Mouse (Mus musculus) T-helper 2 cell (primary cell): ENCODE measurements around the gene Faap20.

ENCODE experiments used
- in situ Hi-C: fragments of 300-600 bp; cut with MboI, MseI; formaldehyde crosslinking; loops from one replicate; pipeline ENCODE4 v1.15.1; 2025; ENCODE audit warnings: high pct_unique_total_duplicates

The Faap20 gene

GRCm38 (mm10) chr4:155281652-155282051 is 32.0 kb downstream of the Faap20 start:
- in situ Hi-C loops: no loop called here

DNA sequence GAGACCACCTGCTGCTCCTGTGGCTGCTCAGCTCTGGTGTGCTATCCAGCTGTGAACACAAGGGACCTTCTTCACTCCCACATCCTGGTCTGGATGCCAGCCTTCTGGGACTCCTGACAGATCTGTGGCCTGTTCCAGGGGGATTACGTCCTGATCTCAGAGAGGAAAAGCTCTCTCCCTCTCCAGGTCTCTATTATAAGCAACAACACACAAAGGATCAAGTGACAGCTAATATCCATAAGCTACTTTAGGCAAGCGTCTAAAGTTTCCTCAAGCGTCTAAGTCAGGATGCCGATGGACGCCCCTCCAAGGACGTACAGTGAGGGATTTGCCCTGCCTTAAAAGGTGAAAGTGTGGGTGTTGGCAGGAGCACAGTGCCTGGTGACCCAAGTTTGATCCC is 32.6 kb downstream of the Faap20 start:
- in situ Hi-C loops: no loop called here

DNA sequence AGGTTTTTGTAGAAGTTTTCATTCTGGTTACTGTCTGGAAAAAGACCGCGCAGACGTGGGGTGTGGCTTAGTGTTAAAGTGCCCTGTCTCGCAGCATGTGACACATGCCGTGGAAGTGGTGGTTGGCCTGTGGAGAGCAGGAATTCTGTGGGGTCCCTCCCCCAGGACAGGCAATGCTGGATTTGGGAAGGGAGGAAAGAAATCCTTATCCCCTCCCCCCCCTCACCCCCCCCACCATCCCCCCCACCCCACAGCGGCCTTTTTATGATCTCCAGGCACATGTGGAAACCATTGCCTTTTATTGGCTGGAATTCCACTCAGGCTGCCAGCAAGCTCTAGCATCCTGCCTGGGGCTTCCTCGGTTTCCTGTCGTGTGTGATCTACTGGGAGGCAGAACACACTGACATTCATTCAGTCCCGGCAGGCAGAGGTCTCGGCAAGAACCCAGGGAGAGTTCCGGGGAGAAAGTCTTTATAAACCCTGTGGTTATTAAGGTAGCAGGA is 33.5 kb downstream of the Faap20 start:
- in situ Hi-C loops: no loop called here

- in situ Hi-C loops: no loop called here
Observed at GRCm38 (mm10) chr4:155283585-155283984, 34.0 kb downstream of the Faap20 start.

GRCm38 (mm10) chr4:155284521-155285379 is 35.1 kb downstream of the Faap20 start:
- in situ Hi-C loops: no loop called here

DNA sequence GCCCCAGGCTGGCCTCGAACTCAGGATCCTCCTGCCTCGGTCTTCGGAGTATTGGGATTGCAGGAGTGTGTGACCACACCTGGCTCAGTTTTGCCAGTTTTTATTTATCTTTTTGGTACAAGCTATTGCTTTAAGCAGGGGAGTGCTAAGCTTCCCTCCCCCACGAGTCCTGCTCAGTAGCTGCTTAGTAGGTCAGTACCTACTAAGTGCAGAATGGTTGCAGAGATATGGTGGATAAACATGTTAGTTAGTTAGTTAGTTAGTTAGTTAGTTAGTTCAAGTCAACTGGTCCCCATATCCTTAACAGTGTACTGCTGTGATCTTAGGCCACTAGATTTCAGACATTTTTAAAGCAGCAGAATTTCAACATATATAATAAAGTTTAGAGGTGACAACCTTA is 36.5 kb downstream of the Faap20 start:
- in situ Hi-C loops: no loop called here

GRCm38 (mm10) chr4:155287713-155288112 is 38.1 kb downstream of the Faap20 start:
- in situ Hi-C loops: no loop called here

DNA sequence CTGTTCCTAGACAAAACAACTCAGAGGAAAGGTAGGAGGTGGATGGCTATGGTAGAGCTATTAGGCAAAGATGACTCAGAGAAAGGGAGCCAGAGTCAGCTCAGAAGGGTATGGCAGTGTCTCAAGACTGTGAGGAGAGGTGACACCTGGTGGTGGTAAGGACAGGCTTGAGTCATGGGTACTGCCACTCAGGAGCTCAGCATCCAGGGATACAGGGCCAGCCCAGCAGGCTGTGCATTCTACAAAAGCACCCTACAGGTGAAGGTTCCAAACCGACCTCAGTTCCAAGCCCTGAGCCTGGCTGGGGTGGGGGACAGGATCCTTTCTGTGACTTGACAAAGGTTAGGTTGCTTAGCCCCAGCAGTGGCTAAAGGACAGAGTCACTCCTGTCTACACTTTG is 39.0 kb downstream of the Faap20 start:
- in situ Hi-C loops: no loop called here

- in situ Hi-C loops: no loop called here
Observed at GRCm38 (mm10) chr4:155290045-155290444, 40.4 kb downstream of the Faap20 start.

GRCm38 (mm10) chr4:155292863-155293262 is 43.3 kb downstream of the Faap20 start:
- in situ Hi-C loops: no loop called here

- in situ Hi-C loops: no loop called here
Observed at GRCm38 (mm10) chr4:155294381-155294780, 44.8 kb downstream of the Faap20 start.

DNA sequence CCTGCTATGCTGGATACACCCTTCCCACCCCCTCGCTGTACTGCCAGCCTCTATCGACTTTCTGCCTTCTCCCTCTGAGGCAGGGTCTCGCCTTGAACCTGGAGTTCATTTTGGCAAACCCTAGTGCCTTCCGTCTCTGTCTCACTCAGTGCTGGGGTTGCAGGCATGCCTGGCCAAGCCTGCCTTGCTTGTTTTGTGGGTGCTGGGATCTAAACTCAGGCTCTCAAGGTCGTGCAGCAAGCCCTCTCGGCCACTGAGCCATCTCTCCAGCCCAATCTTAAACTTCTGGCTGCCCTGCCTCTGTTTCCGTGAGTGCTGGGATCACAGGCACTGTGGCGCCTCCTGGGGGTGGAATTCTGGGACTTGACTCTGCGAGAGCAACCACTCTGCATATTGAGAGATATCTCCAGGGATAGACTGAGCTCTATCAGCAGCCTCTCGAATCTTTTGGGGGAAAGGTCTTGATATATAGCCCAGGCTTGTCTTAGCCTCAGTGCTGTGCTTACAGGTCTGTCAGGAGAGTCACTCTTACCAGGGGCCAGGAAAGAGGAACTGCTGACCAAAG is 45.5 kb downstream of the Faap20 start:
- in situ Hi-C loops: no loop called here

DNA sequence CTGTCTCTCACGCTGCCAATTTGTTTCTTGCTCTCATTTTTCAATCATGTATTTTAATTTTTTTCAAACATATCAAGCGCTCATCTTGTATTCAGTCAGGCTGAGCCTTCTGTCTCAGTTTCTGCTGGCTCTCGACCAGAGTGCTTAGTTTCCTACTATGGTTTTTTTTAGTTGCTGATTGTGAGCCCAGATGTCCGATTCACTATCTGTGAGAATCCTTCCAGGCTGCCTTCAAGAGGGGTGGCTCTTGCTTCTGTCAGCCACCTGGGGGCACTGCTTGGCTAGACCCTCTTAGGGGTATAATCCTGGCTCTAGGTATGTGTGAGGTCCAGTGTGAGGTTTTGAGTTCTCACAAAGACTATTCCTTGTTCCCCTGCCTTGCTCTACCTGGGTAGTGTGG is 46.4 kb downstream of the Faap20 start:
- in situ Hi-C loops: no loop called here

GRCm38 (mm10) chr4:155297057-155297456 is 47.5 kb downstream of the Faap20 start:
- in situ Hi-C loops: no loop called here

DNA sequence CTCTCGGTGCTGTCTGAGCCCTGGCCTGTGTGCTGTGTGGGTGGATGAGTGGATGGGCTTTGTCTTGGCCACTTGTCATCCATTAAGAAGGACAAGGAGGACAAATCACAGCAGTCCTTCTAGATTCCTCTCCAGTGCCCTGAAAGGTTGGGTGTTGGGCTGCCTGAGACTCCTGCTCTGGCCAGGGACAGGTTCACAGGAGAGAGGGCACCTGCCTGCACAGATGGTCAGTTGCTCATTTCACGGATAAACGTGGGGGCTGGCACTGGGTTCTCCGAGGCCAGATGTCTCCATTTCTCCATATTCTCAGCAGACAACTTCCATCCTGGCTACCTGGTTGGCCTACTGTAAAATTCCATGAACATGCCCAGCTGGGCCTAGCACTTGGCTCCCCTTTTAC is 49.2 kb downstream of the Faap20 start:
- in situ Hi-C loops: no loop called here

DNA sequence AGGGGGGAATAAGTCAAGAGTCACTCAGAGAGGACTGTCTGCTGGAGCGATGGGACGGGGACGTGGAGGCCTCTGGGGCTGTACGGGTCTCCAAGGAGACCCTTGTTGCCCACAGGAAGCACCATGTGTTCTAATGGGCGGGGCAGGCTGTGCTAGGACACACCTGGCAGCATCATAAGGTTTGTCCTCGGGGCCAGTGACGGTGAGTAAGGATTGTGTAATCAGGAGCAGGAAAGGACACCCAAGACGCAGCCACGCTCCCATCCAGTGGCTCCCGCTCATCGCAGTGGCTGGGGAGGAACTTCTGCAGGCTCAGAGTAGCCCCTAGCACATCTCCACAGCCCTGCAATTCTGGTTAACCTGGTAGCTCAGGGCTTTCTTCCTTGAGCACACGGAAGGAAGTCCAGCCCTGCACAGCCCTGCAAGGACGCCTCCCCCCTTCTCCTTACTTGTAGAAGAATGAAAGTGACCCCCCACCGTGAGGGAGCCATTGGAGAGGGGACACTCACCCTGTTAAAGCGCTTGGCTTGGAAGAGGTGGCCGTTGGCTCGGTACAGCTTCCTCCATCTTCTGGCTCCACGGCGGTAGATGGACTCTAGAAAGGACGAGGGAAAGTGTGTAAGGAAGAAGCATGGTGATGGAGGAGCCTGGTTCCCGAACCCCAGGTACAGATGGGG is 51.0 kb downstream of the Faap20 start:
- in situ Hi-C loops: no loop called here

GRCm38 (mm10) chr4:155301098-155301447 is 51.5 kb downstream of the Faap20 start:
- in situ Hi-C loops: no loop called here

- in situ Hi-C loops: no loop called here
Observed at GRCm38 (mm10) chr4:155301965-155302364, 52.4 kb downstream of the Faap20 start.

DNA sequence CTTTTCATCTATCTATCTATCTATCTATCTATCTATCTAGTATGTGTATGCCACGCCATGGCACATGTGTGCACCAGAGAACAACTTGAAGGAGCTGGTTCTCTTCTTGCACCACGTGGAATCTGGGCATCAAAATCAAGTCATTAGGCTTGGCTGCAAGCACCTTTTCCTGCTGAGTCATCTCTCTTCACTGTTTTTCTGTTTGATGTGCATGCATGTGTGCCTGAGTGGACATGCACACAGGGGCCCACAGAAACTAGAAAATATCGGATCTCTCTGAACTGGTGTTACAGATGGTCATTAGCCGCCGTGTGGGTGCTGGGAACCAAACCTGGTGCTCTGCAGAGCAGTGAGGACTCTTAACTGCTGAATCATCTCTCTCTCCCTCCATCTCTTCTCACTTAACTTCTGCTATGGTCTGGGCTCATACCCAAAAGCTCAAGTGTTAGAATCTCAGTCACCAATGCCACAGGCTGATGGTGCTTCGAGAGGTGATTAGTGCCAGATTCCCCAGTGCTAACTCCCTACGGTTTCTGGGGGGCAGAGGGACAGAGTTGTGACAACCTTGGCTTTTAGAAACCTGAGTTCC is 55.0 kb downstream of the Faap20 start:
- in situ Hi-C loops: no loop called here

- in situ Hi-C loops: no loop called here
Observed at GRCm38 (mm10) chr4:155305531-155306031, 56.0 kb downstream of the Faap20 start.
